Mouse (Mus musculus) embryonic fibroblast, embryonic 13.5 days (primary cell): ENCODE data around the gene Aldh1l2.

Source experiments
- CTCF ChIP-seq: IDR thresholded peaks from 2 replicates; pipeline ENCODE4 v1.5.1; 2011; ENCODE audit warnings: mild to moderate bottlenecking, control low read depth, low read length, moderate library complexity, borderline replicate concordance; ENCODE audit not compliant: insufficient read depth
- POLR2A ChIP-seq: IDR thresholded peaks from 2 replicates; pipeline ENCODE4 v1.6.1; 2011; ENCODE audit warnings: low read depth, mild to moderate bottlenecking, control low read depth, low read length, moderate library complexity

DNA sequence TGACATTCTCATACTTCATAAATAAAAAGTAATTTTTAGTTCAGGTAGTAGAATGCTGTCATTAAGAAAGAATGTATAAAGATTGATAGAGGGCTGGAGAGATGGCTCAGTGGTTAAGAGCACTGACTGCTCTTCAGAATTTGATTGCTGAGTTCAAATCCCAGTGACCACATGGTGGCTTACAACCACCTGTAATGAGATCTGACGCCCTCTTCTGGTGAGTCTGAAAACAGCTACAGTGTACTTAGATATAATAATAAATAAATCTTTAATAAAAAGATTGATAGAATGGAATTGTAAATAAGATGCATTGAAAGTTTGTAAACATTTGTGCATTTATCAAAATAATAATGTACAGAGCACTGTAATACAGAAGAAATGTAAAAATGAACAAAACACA, 2.5 kb upstream of the Aldh1l2 start:
- TF ChIP-seq POLR2A, result no peak
- TF ChIP-seq CTCF, result no peak
